In genomic region chr17:78097699-78098098, GRCm38 (mm10) we compare ENCODE assay signal across 23 mouse cellular contexts.
"Had no signal": no experiment of that assay in that cellular context is flagged by ENCODE, and none has a peak within 500 bp of the region (broad histone marks: within the 10 kb centered on the region; RNA-seq: fewer than 3 reads in every experiment).

No protein-coding gene starts in this region.

- H3K36me3 ChIP-seq: heart, embryonic 13.5 days; heart, embryonic 15.5 days; hindbrain, embryonic 13.5 days; hindbrain, embryonic 15.5 days; kidney, embryonic 15.5 days; limb, embryonic 10.5 days; limb, embryonic 12.5 days; liver, embryonic 13.5 days had no signal

- ATAC-seq: hindbrain, postnatal 0 days had no signal

- H3K4me3 ChIP-seq: heart, adult 2 months; heart, embryonic 13.5 days; heart, embryonic 15.5 days; hindbrain, embryonic 13.5 days; hindbrain, embryonic 15.5 days; kidney, embryonic 15.5 days; left cerebral cortex, adult 2 months; limb, embryonic 10.5 days; limb, embryonic 12.5 days; liver, embryonic 13.5 days had no signal

- DNase-seq: gastrocnemius, postnatal 10 days; gastrocnemius, postnatal 25 days; heart, adult 11 months; heart, adult 2 months; heart, postnatal 14 days; heart, postnatal 36 days; kidney, adult 11 months; kidney, adult 2 months; kidney, adult 9 months; kidney, postnatal 14 days; kidney, postnatal 36 days; liver; liver, embryonic 13.5 days had no signal

- H3K27me3 ChIP-seq: heart, embryonic 13.5 days; heart, embryonic 15.5 days; hindbrain, embryonic 13.5 days; hindbrain, embryonic 15.5 days; kidney, embryonic 15.5 days; limb, embryonic 12.5 days; liver, embryonic 13.5 days had no signal

- H3K4me1 ChIP-seq: heart, embryonic 13.5 days; heart, embryonic 15.5 days; hindbrain, embryonic 13.5 days; hindbrain, embryonic 15.5 days; kidney, embryonic 15.5 days; limb, embryonic 10.5 days; limb, embryonic 12.5 days; liver, embryonic 13.5 days had no signal

- H3K27ac ChIP-seq: heart, adult 2 months; heart, embryonic 13.5 days; heart, embryonic 15.5 days; hindbrain, embryonic 13.5 days; hindbrain, embryonic 15.5 days; hindbrain, postnatal 0 days; kidney, embryonic 15.5 days; kidney, postnatal 0 days; left cerebral cortex, adult 2 months; limb, embryonic 10.5 days; limb, embryonic 12.5 days; liver, embryonic 13.5 days had no signal
